Mouse (Mus musculus): Measurements from ENCODE around the gene Gm17949. TPM values are rescaled to one million over a fixed set of nuclear protein-coding genes. Genes with fewer than 3 reads are reported as not detected.

Gene Gm17949
- polyA plus RNA-seq, 2 experiments = 0.05 to 0.26 TPM

DNA sequence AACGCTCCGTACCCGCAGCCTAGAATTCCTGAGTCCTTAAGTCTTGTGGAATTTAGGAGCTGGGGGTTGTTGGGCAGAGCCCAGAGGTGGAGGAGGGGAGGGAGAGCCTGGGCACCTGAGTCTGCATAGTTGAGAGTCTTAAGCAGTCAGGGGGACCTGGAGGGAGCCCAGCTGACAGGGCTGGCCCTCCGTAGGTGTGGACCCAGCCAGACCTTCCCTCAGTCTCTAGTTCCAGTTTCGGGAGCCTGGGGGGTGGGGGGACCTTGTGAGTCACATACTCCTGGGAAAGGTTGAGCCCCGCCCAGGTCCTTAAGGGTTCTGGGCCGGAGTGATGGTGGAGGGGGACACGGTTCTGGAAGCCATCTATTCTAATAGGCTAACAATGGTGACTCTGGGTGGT is 51.8 kb downstream of the Gm17949 start:
- H3K4me2 ChIP-seq (replicated peaks; ENCODE audit: low read depth, low read length, severe bottlenecking) = no peak overlapping the region
- 5% methylated on average over 8 of the region's 8 CpGs for WGBS
- H3K9ac ChIP-seq (ENCODE audit: low read depth, low read length, severe bottlenecking) = no peak overlapping the region
- H3K36me3 ChIP-seq (ENCODE audit: control insufficient read depth, insufficient read depth, low read length) = no peaks in the 10 kb centered on the region
- ATAC-seq (ENCODE audit: low FRiP score, low read depth) (no peak), DNase-seq (ENCODE audit: low spot score) (no peak)
- H3K27ac ChIP-seq (replicated peaks; ENCODE audit: low read depth, low read length) = no peak overlapping the region
- no peak overlapping the region for H3K4me3 ChIP-seq (replicated peaks; ENCODE audit: low read length)
- no peaks in the 10 kb centered on the region for H3K9me3 ChIP-seq (ENCODE audit: control insufficient read depth, low read length)
- TF ChIP-seq POLR2A (IDR thresholded peaks at IDR 0.05; ENCODE audit: borderline replicate concordance, extremely low read depth, insufficient read depth, insufficient read length) = no peak
- H3K27me3 ChIP-seq (ENCODE audit: control insufficient read depth, insufficient read depth, low read length) = peaks cover 37% of the 10 kb centered on the region
- 0 out of 2 replicates have a peak, but pooled peaks cover 10% of the 10 kb centered on the region for H3K4me1 ChIP-seq (ENCODE audit: control insufficient read depth, insufficient read depth, low read length)

DNA sequence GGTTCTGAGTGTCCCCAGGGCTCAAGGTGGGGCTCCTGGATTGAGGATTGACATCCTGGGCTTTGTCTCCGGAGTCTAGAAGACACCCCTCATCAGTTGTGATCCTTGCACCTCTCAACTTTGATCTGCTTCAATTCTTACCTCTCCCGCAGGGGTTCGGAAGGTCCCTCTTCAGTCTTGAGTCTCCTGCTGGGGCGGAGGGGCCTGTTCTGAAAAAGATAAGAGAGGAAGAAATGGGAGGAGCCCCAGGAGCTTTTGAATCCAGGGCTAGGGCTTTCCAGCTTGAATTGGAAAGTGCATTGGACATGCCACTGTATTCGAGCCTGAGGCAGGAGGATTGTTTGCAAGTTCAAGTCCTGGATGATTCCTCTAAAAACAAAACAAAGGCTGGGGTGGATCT is 55.6 kb downstream of the Gm17949 start:
- Histone ChIP-seq H3K27ac (replicated peaks; ENCODE audit: low read depth, low read length) (no peak overlapping the region), H3K27me3 (ENCODE audit: control insufficient read depth, insufficient read depth, low read length) (peaks cover 26% of the 10 kb centered on the region), H3K4me2 (replicated peaks; ENCODE audit: low read depth, low read length, severe bottlenecking) (no peak overlapping the region), H3K36me3 (ENCODE audit: control insufficient read depth, insufficient read depth, low read length) (no peaks in the 10 kb centered on the region), H3K4me3 (replicated peaks; ENCODE audit: low read length) (no peak overlapping the region), H3K9me3 (ENCODE audit: control insufficient read depth, low read length) (no peaks in the 10 kb centered on the region), H3K4me1 (ENCODE audit: control insufficient read depth, insufficient read depth, low read length) (0 out of 2 replicates have a peak, but pooled peaks cover 2% of the 10 kb centered on the region), H3K9ac (ENCODE audit: low read depth, low read length, severe bottlenecking) (no peak overlapping the region)
- no peak for TF ChIP-seq POLR2A (IDR thresholded peaks at IDR 0.05; ENCODE audit: borderline replicate concordance, extremely low read depth, insufficient read depth, insufficient read length)
- ATAC-seq (ENCODE audit: low FRiP score, low read depth) (no peak), DNase-seq (ENCODE audit: low spot score) (no peak)
- 71% methylated on average over 5 of the region's 5 CpGs for WGBS

DNA sequence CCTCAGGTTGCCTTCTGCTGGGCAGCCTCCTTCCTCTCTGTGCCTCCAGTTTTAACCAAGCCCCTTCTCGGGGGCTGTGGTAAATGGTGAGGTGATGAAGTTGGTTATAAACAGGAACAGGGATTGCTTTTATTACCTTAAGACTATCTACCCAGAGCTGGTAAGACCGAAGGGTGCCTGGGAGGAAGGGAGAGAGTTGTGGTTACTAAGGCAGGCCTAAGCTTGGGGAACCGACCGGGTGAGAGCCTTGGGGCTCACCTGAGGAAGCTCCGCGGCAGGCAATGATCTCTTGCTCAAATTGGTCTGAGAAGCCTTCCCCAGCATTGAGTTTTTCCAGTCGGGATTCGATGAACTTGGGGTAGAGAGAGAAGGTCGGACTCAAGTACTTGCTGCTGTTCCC is 59.0 kb downstream of the Gm17949 start:
- H3K4me1 ChIP-seq (ENCODE audit: control insufficient read depth, insufficient read depth, low read length) = no peaks in the 10 kb centered on the region
- 10% methylated on average over 9 of the region's 9 CpGs for WGBS
- TF ChIP-seq POLR2A (IDR thresholded peaks at IDR 0.05; ENCODE audit: borderline replicate concordance, extremely low read depth, insufficient read depth, insufficient read length) = no peak
- no peaks in the 10 kb centered on the region for H3K9me3 ChIP-seq (ENCODE audit: control insufficient read depth, low read length)
- no peak overlapping the region for H3K4me2 ChIP-seq (replicated peaks; ENCODE audit: low read depth, low read length, severe bottlenecking)
- no peak for DNase-seq (ENCODE audit: low spot score)
- peaks cover 4% of the 10 kb centered on the region; the same call in 1 of the 2 replicates for H3K27me3 ChIP-seq (ENCODE audit: control insufficient read depth, insufficient read depth, low read length)
- H3K9ac ChIP-seq (ENCODE audit: low read depth, low read length, severe bottlenecking) = no peak overlapping the region
- no peak overlapping the region for H3K4me3 ChIP-seq (replicated peaks; ENCODE audit: low read length)
- ATAC-seq (ENCODE audit: low FRiP score, low read depth) = no peak
- H3K36me3 ChIP-seq (ENCODE audit: control insufficient read depth, insufficient read depth, low read length) = no peaks in the 10 kb centered on the region
- H3K27ac ChIP-seq (replicated peaks; ENCODE audit: low read depth, low read length) = no peak overlapping the region

DNA sequence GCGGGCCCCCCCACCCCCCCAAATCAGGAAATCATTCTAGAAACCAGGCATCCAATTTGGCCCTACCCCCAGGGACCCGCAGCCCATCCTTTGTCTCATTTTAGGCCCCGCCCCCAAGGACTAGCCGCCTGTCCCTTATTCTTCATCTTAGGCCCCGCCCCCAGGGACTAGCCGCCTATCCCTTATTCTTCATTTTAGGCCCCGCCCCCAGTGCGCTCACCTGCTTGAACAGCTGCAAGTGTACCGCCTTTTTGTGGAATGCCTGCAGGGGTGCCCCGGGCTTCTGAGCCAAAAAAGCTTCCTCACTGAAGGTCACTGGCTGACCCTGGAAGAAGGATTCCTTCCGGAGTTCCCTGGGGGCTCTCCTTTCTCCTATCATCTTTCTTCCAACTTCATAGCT is 59.4 kb downstream of the Gm17949 start:
- DNase-seq (ENCODE audit: low spot score) (no peak), ATAC-seq (ENCODE audit: low FRiP score, low read depth) (no peak)
- Histone ChIP-seq H3K9me3 (ENCODE audit: control insufficient read depth, low read length) (no peaks in the 10 kb centered on the region), H3K27ac (replicated peaks; ENCODE audit: low read depth, low read length) (no peak overlapping the region), H3K36me3 (ENCODE audit: control insufficient read depth, insufficient read depth, low read length) (no peaks in the 10 kb centered on the region), H3K9ac (ENCODE audit: low read depth, low read length, severe bottlenecking) (no peak overlapping the region), H3K4me2 (replicated peaks; ENCODE audit: low read depth, low read length, severe bottlenecking) (no peak overlapping the region), H3K27me3 (ENCODE audit: control insufficient read depth, insufficient read depth, low read length) (0 out of 2 replicates have a peak, but pooled peaks cover 4% of the 10 kb centered on the region), H3K4me3 (replicated peaks; ENCODE audit: low read length) (no peak overlapping the region), H3K4me1 (ENCODE audit: control insufficient read depth, insufficient read depth, low read length) (no peaks in the 10 kb centered on the region)
- TF ChIP-seq POLR2A (IDR thresholded peaks at IDR 0.05; ENCODE audit: borderline replicate concordance, extremely low read depth, insufficient read depth, insufficient read length) = no peak
- WGBS = 7% methylated on average over 11 of the region's 11 CpGs

Other genes starting within 250 kb of the Gm17949 start
- gene Dus3l, start 246.7 kb upstream of the Gm17949 start, polyA plus RNA-seq (2012; rRNA removed) = 107 and 144 TPM in 2 replicates
- 43.6 and 44.4 TPM in 2 replicates for gene Dus3l, start 246.7 kb upstream of the Gm17949 start, polyA plus RNA-seq (2014; fragmentation: Nextera tagmentation; extraction: Ambion mirVana)
- gene Prr22, start 241.2 kb upstream of the Gm17949 start, polyA plus RNA-seq (2012; rRNA removed) = 4.5 and 5.0 TPM in 2 replicates
- gene Prr22, start 241.2 kb upstream of the Gm17949 start, polyA plus RNA-seq (2014; fragmentation: Nextera tagmentation; extraction: Ambion mirVana) = 0.58 and 0.97 TPM in 2 replicates
- gene Rfx2, start 180.5 kb upstream of the Gm17949 start, polyA plus RNA-seq (2012; rRNA removed) = 8.2 and 12.1 TPM in 2 replicates
- 4.2 and 4.5 TPM in 2 replicates for gene Rfx2, start 180.5 kb upstream of the Gm17949 start, polyA plus RNA-seq (2014; fragmentation: Nextera tagmentation; extraction: Ambion mirVana)
- 0.03 TPM in 1 of 2 replicates, not detected in the other for gene Acsbg2, start 137.0 kb upstream of the Gm17949 start, polyA plus RNA-seq (2012; rRNA removed)
- gene Acsbg2, start 137.0 kb upstream of the Gm17949 start, polyA plus RNA-seq (2014; fragmentation: Nextera tagmentation; extraction: Ambion mirVana) = not detected in 2 replicates
- 0.03 and 0.08 TPM in 2 replicates for gene 1700061G19Rik, start 136.0 kb upstream of the Gm17949 start, polyA plus RNA-seq (2012; rRNA removed)
- gene 1700061G19Rik, start 136.0 kb upstream of the Gm17949 start, polyA plus RNA-seq (2014; fragmentation: Nextera tagmentation; extraction: Ambion mirVana) = 0.26 TPM in 2 replicates
- 98.3 and 132 TPM in 2 replicates for gene Mllt1, start 76.1 kb upstream of the Gm17949 start, polyA plus RNA-seq (2012; rRNA removed)
- gene Mllt1, start 76.1 kb upstream of the Gm17949 start, polyA plus RNA-seq (2014; fragmentation: Nextera tagmentation; extraction: Ambion mirVana) = 34.5 and 36.3 TPM in 2 replicates
- 1.0 and 1.5 TPM in 2 replicates for gene Acer1, start 29.3 kb upstream of the Gm17949 start, polyA plus RNA-seq (2012; rRNA removed)
- 1.4 and 5.6 TPM in 2 replicates for gene Acer1, start 29.3 kb upstream of the Gm17949 start, polyA plus RNA-seq (2014; fragmentation: Nextera tagmentation; extraction: Ambion mirVana)
- 139 and 177 TPM in 2 replicates for gene Clpp, start 21.2 kb upstream of the Gm17949 start, polyA plus RNA-seq (2012; rRNA removed)
- gene Clpp, start 21.2 kb upstream of the Gm17949 start, polyA plus RNA-seq (2014; fragmentation: Nextera tagmentation; extraction: Ambion mirVana) = 150 and 155 TPM in 2 replicates
- 25.1 and 33.9 TPM in 2 replicates for gene Alkbh7, start 14.1 kb upstream of the Gm17949 start, polyA plus RNA-seq (2012; rRNA removed)
- gene Alkbh7, start 14.1 kb upstream of the Gm17949 start, polyA plus RNA-seq (2014; fragmentation: Nextera tagmentation; extraction: Ambion mirVana) = 40.6 and 41.8 TPM in 2 replicates
- not detected in 2 replicates for gene Pspn, start 11.5 kb upstream of the Gm17949 start, polyA plus RNA-seq (2012; rRNA removed)
- gene Pspn, start 11.5 kb upstream of the Gm17949 start, polyA plus RNA-seq (2014; fragmentation: Nextera tagmentation; extraction: Ambion mirVana) = not detected in 2 replicates
- gene Gtf2f1, start 181 bp upstream of the Gm17949 start, polyA plus RNA-seq (2012; rRNA removed) = 37.4 and 68.5 TPM in 2 replicates
- 54.1 and 60.1 TPM in 2 replicates for gene Gtf2f1, start 181 bp upstream of the Gm17949 start, polyA plus RNA-seq (2014; fragmentation: Nextera tagmentation; extraction: Ambion mirVana)
- gene Khsrp, start 20.1 kb downstream of the Gm17949 start, polyA plus RNA-seq (2012; rRNA removed) = 115 and 151 TPM in 2 replicates
- gene Khsrp, start 20.1 kb downstream of the Gm17949 start, polyA plus RNA-seq (2014; fragmentation: Nextera tagmentation; extraction: Ambion mirVana) = 49.5 and 56.6 TPM in 2 replicates
- 0.13 and 0.18 TPM in 2 replicates for gene Slc25a41, start 30.2 kb downstream of the Gm17949 start, polyA plus RNA-seq (2012; rRNA removed)
- gene Slc25a41, start 30.2 kb downstream of the Gm17949 start, polyA plus RNA-seq (2014; fragmentation: Nextera tagmentation; extraction: Ambion mirVana) = 0.17 and 0.26 TPM in 2 replicates
- gene Crb3, start 47.6 kb downstream of the Gm17949 start, polyA plus RNA-seq (2012; rRNA removed) = 5.5 and 6.6 TPM in 2 replicates
- 4.6 and 8.3 TPM in 2 replicates for gene Crb3, start 47.6 kb downstream of the Gm17949 start, polyA plus RNA-seq (2014; fragmentation: Nextera tagmentation; extraction: Ambion mirVana)
- 26.3 and 32.9 TPM in 2 replicates for gene Slc25a23, start 48.4 kb downstream of the Gm17949 start, polyA plus RNA-seq (2012; rRNA removed)
- 5.7 and 8.3 TPM in 2 replicates for gene Slc25a23, start 48.4 kb downstream of the Gm17949 start, polyA plus RNA-seq (2014; fragmentation: Nextera tagmentation; extraction: Ambion mirVana)
- gene Dennd1c, start 67.0 kb downstream of the Gm17949 start, polyA plus RNA-seq (2012; rRNA removed) = 2.0 and 2.5 TPM in 2 replicates
- 0.97 and 1.9 TPM in 2 replicates for gene Dennd1c, start 67.0 kb downstream of the Gm17949 start, polyA plus RNA-seq (2014; fragmentation: Nextera tagmentation; extraction: Ambion mirVana)
- gene Tubb4a, start 76.3 kb downstream of the Gm17949 start, polyA plus RNA-seq (2012; rRNA removed) = 10.3 and 14.2 TPM in 2 replicates
- 8.8 and 10.1 TPM in 2 replicates for gene Tubb4a, start 76.3 kb downstream of the Gm17949 start, polyA plus RNA-seq (2014; fragmentation: Nextera tagmentation; extraction: Ambion mirVana)
- gene Tnfsf9, start 93.9 kb downstream of the Gm17949 start, polyA plus RNA-seq (2012; rRNA removed) = 10.6 and 11.3 TPM in 2 replicates
- gene Tnfsf9, start 93.9 kb downstream of the Gm17949 start, polyA plus RNA-seq (2014; fragmentation: Nextera tagmentation; extraction: Ambion mirVana) = 6.8 and 7.4 TPM in 2 replicates
- not detected in 2 replicates for gene Cd70, start 138.3 kb downstream of the Gm17949 start, polyA plus RNA-seq (2012; rRNA removed)
- not detected in 2 replicates for gene Cd70, start 138.3 kb downstream of the Gm17949 start, polyA plus RNA-seq (2014; fragmentation: Nextera tagmentation; extraction: Ambion mirVana)
- gene Tnfsf14, start 182.7 kb downstream of the Gm17949 start, polyA plus RNA-seq (2012; rRNA removed) = 0.17 and 0.20 TPM in 2 replicates
- not detected in 2 replicates for gene Tnfsf14, start 182.7 kb downstream of the Gm17949 start, polyA plus RNA-seq (2014; fragmentation: Nextera tagmentation; extraction: Ambion mirVana)
- 0.85 and 1.6 TPM in 2 replicates for gene C3, start 216.7 kb downstream of the Gm17949 start, polyA plus RNA-seq (2012; rRNA removed)
- 0.46 and 0.52 TPM in 2 replicates for gene C3, start 216.7 kb downstream of the Gm17949 start, polyA plus RNA-seq (2014; fragmentation: Nextera tagmentation; extraction: Ambion mirVana)
- gene Gpr108, start 237.0 kb downstream of the Gm17949 start, polyA plus RNA-seq (2012; rRNA removed) = 36.4 and 42.7 TPM in 2 replicates
- 39.6 and 40.8 TPM in 2 replicates for gene Gpr108, start 237.0 kb downstream of the Gm17949 start, polyA plus RNA-seq (2014; fragmentation: Nextera tagmentation; extraction: Ambion mirVana)
- gene Trip10, start 238.0 kb downstream of the Gm17949 start, polyA plus RNA-seq (2012; rRNA removed) = 40.5 and 46.9 TPM in 2 replicates
- gene Trip10, start 238.0 kb downstream of the Gm17949 start, polyA plus RNA-seq (2014; fragmentation: Nextera tagmentation; extraction: Ambion mirVana) = 27.1 and 29.8 TPM in 2 replicates

All from limb, embryonic 14.5 days (tissue).